Mouse (Mus musculus) embryo, embryonic 10.5 days (tissue): ENCODE measurements at regions not wholly inside any gene's neighbourhood (a gene's known extent, or its start where the extent isn't known, plus 50 kb on each side); places are given as distances from the start of the nearest gene placed in this dataset.

Source experiments
- DNase-seq: peaks from one replicate; pipeline ENCODE4 v3.0.0-alpha.2; 2015; ENCODE audit warnings: low spot score

- DNase-seq: no peak
Observed at GRCm38 (mm10) chr14:66584699-66585098, 575.7 kb upstream of the Gulo start.

GRCm38 (mm10) chr14:66579904-66580492 lies 571.0 kb upstream of the Gulo start:
- no peak for DNase-seq

- no peak for DNase-seq
Observed at GRCm38 (mm10) chr14:66566600-66566999, 557.6 kb upstream of the Gulo start.

- DNase-seq: no peak
Observed at GRCm38 (mm10) chr14:66562744-66563143, 553.7 kb upstream of the Gulo start.

GRCm38 (mm10) chr14:66561715-66562114 lies 552.7 kb upstream of the Gulo start:
- no peak for DNase-seq

- no peak for DNase-seq
Observed at GRCm38 (mm10) chr14:66561042-66561590, 552.1 kb upstream of the Gulo start.

GRCm38 (mm10) chr14:66558393-66558792 lies 549.4 kb upstream of the Gulo start:
- no peak for DNase-seq

- DNase-seq: no peak
Observed at GRCm38 (mm10) chr14:66557631-66558030, 548.6 kb upstream of the Gulo start.

- no peak for DNase-seq
Observed at GRCm38 (mm10) chr14:66538498-66538897, 529.5 kb upstream of the Gulo start.

GRCm38 (mm10) chr14:66534671-66535070 lies 525.7 kb upstream of the Gulo start:
- no peak for DNase-seq

- peak; percentile 46 for DNase-seq
Observed at GRCm38 (mm10) chr14:66528135-66528534, 519.1 kb upstream of the Gulo start.

- no peak for DNase-seq
Observed at GRCm38 (mm10) chr14:66527061-66527460, 518.1 kb upstream of the Gulo start.

GRCm38 (mm10) chr14:66522856-66523400 lies 513.9 kb upstream of the Gulo start:
- no peak for DNase-seq

GRCm38 (mm10) chr14:66521836-66522629 lies 513.0 kb upstream of the Gulo start:
- DNase-seq: peak; percentile 26

GRCm38 (mm10) chr14:66516770-66517169 lies 507.8 kb upstream of the Gulo start:
- DNase-seq: no peak

- no peak for DNase-seq
Observed at GRCm38 (mm10) chr14:66510750-66511149, 501.7 kb upstream of the Gulo start.

GRCm38 (mm10) chr14:66510218-66510617 lies 501.2 kb upstream of the Gulo start:
- no peak for DNase-seq

GRCm38 (mm10) chr14:66509706-66510105 lies 500.7 kb upstream of the Gulo start:
- DNase-seq: no peak

GRCm38 (mm10) chr14:66501995-66502394 lies 493.0 kb upstream of the Gulo start:
- no peak for DNase-seq

GRCm38 (mm10) chr14:66499896-66500295 lies 490.9 kb upstream of the Gulo start:
- peak; percentile 49 for DNase-seq

- DNase-seq: peak; percentile 34
Observed at GRCm38 (mm10) chr14:66495146-66495545, 486.1 kb upstream of the Gulo start.

GRCm38 (mm10) chr14:66494518-66494923 lies 485.5 kb upstream of the Gulo start:
- DNase-seq: peak; percentile 94

- DNase-seq: peak; percentile 52
Observed at GRCm38 (mm10) chr14:66493691-66494121, 484.7 kb upstream of the Gulo start.
